Mouse (Mus musculus): ENCODE data around the gene Arhgef3. TPM values are rescaled to one million over a fixed set of nuclear protein-coding genes. Genes with fewer than 3 reads are reported as not detected.

The Arhgef3 gene
- polyA plus RNA-seq, 1 experiment: 17.0 TPM

DNA sequence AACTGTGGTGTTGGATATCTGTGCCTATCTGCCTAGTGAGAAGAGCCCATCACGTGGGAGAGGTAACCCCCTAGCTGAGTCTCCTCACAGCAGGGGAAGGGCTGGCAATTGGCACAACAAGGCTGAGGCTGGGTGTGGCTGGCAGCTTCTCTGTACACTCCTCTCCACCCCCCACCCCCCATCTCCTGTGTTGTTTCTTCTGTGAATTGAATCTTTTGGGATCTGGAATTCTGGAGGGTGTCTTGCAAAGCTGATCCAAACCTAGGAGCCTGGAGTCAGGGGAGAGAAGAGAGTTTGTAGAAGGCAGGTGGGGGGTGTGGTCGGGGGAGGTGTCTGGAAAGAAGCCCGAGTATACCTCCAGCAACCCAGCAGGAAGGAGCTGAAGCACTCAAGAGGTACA, 26.8 kb downstream of the Arhgef3 start:
- TF ChIP-seq POLR2A (IDR thresholded peaks at IDR 0.05; ENCODE audit: control insufficient read depth, extremely low read depth, insufficient read depth, low read length, poor library complexity) (no peak), CTCF (IDR thresholded peaks at IDR 0.05; ENCODE audit: borderline replicate concordance, control insufficient read depth, extremely low read depth, insufficient read depth, low read length, poor library complexity) (no peak)
- Histone ChIP-seq H3K4me3 (ENCODE audit: control insufficient read depth, insufficient read depth, low read length) (no peak overlapping the region), H3K27ac (ENCODE audit: control insufficient read depth, insufficient read depth, low read length) (no peak overlapping the region), H3K36me3 (ENCODE audit: control insufficient read depth, insufficient read depth, low read length) (no peaks in the 10 kb centered on the region), H3K4me1 (replicated peaks; ENCODE audit: control insufficient read depth, insufficient read depth, low read length) (no peaks in the 10 kb centered on the region), H3K27me3 (ENCODE audit: control insufficient read depth, insufficient read depth, low read length) (no peaks in the 10 kb centered on the region)
- DNase-seq: no peak
- 58% methylated on average over 3 of the region's 3 CpGs for WGBS

DNA sequence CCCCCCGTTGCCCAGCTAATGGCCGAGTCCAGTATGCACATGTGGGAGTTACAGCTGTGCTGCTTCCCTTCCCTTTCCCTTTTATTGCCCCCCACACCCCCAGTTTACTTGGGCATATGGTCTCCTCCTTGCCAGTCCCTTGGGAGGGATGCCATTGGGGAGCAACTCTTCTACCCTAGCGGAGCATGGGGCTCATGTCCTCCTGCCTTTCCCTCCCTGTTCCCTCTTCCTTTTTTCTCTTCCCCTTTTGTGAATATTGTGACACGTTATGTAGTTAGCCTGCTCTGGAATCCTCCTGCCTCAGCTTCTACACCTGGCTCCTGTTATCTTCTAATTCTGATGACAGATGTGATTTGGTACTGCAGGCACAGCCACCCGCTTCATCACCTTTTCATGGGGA, 28.0 kb downstream of the Arhgef3 start:
- Histone ChIP-seq H3K36me3 (ENCODE audit: control insufficient read depth, insufficient read depth, low read length) (no peaks in the 10 kb centered on the region), H3K27me3 (ENCODE audit: control insufficient read depth, insufficient read depth, low read length) (no peaks in the 10 kb centered on the region), H3K27ac (ENCODE audit: control insufficient read depth, insufficient read depth, low read length) (no peak overlapping the region), H3K4me3 (ENCODE audit: control insufficient read depth, insufficient read depth, low read length) (no peak overlapping the region), H3K4me1 (replicated peaks; ENCODE audit: control insufficient read depth, insufficient read depth, low read length) (no peaks in the 10 kb centered on the region)
- DNase-seq: no peak
- 83% methylated on average over 5 of the region's 5 CpGs for WGBS
- no peak for TF ChIP-seq CTCF (IDR thresholded peaks at IDR 0.05; ENCODE audit: borderline replicate concordance, control insufficient read depth, extremely low read depth, insufficient read depth, low read length, poor library complexity)
- no peak for TF ChIP-seq POLR2A (IDR thresholded peaks at IDR 0.05; ENCODE audit: control insufficient read depth, extremely low read depth, insufficient read depth, low read length, poor library complexity)

DNA sequence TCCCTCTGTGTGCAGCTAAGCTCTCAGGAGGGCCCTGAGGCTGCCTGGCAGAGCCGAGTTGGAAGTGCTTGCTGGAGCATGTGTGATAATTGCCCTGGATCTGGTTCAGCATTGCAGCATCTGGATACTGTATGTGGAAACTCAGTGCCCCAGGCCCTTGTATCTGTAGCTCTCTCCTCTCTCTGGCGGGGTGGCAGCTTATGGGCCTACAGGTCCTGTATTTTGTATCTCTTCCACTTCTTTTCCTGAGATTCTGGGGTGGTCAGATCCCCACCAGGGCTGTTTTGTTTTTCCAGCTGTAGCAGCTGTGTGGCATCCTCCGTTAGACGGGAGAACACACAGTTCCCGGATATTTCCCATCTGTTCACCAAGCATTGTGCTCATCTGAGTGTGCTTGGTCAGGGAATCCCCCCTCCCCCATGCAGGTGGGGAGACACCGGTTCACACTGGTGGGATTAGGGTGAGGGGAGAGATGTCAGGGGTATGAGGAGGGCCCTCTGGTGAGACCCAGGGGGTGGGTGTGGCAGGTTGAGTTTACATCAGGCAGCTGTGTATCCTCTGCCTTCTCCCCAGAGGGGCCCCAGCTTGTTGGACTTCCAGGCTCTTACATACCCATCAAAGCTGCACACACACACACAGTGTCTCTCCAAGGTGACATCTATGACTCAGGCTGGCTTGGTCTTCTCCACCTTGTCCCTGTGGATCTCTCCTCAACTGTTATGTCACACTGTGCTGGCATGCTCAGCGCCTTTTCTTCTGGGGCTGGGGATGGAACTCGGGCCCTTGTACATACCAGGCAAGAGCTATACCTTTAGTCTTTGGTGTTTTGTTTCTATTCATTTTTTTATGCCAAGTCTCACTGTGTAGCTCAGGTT, 30.7 kb downstream of the Arhgef3 start:
- DNase-seq: no peak
- no peaks in the 10 kb centered on the region for H3K27me3 ChIP-seq (ENCODE audit: control insufficient read depth, insufficient read depth, low read length)
- H3K4me1 ChIP-seq (replicated peaks; ENCODE audit: control insufficient read depth, insufficient read depth, low read length): no peaks in the 10 kb centered on the region
- H3K36me3 ChIP-seq (ENCODE audit: control insufficient read depth, insufficient read depth, low read length): no peaks in the 10 kb centered on the region
- no peak overlapping the region for H3K4me3 ChIP-seq (ENCODE audit: control insufficient read depth, insufficient read depth, low read length)
- TF ChIP-seq POLR2A (IDR thresholded peaks at IDR 0.05; ENCODE audit: control insufficient read depth, extremely low read depth, insufficient read depth, low read length, poor library complexity): no peak
- no peak for TF ChIP-seq CTCF (IDR thresholded peaks at IDR 0.05; ENCODE audit: borderline replicate concordance, control insufficient read depth, extremely low read depth, insufficient read depth, low read length, poor library complexity)
- no peak overlapping the region for H3K27ac ChIP-seq (ENCODE audit: control insufficient read depth, insufficient read depth, low read length)
- 91% methylated on average over 8 of the region's 8 CpGs for WGBS

DNA sequence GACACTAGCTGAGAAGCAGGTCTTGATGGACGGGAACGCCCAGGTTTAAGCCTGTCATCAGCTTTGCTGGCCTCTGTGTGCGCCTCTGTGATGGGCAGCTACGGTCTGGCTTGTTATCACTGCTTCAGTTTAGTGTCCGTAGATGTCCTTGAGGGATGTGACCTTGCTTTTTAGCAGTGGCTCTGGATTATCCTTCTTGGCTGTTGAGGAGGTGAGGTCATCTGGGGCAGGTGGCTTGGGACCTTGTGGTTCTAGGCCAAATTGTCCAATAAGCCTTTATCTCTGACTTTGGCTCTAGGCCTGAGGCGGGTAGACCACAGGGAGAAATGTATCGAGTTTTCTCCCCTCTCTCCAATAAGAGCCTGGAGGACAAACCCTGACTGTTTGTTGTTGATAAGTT, 33.0 kb downstream of the Arhgef3 start:
- no peak for DNase-seq

DNA sequence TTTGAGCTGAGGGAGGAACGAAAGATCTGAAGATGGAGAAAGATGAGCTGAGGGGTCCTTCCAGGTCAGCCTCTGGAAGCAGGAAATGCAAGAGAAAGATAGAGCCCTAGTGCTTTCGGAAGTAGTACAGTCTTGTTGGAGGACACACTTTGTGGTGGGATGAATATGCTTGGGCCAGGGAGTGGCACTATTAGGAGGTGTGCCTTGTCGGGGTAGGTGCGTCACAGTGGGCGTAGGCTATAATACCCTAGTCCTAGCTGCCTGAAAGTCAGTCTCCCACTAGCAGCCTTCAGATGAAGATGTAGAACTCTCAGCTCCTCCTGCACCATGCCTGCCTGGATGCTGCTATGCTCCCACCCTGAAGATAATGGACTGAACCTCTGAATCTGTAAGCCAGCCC, 34.7 kb downstream of the Arhgef3 start:
- no peaks in the 10 kb centered on the region for H3K4me1 ChIP-seq (replicated peaks; ENCODE audit: control insufficient read depth, insufficient read depth, low read length)
- DNase-seq: no peak
- H3K27ac ChIP-seq (ENCODE audit: control insufficient read depth, insufficient read depth, low read length): no peak overlapping the region
- H3K4me3 ChIP-seq (ENCODE audit: control insufficient read depth, insufficient read depth, low read length): no peak overlapping the region
- WGBS: 93% methylated on average over 5 of the region's 5 CpGs
- TF ChIP-seq POLR2A (IDR thresholded peaks at IDR 0.05; ENCODE audit: control insufficient read depth, extremely low read depth, insufficient read depth, low read length, poor library complexity) (no peak), CTCF (IDR thresholded peaks at IDR 0.05; ENCODE audit: borderline replicate concordance, control insufficient read depth, extremely low read depth, insufficient read depth, low read length, poor library complexity) (no peak)
- H3K36me3 ChIP-seq (ENCODE audit: control insufficient read depth, insufficient read depth, low read length): no peaks in the 10 kb centered on the region
- no peaks in the 10 kb centered on the region for H3K27me3 ChIP-seq (ENCODE audit: control insufficient read depth, insufficient read depth, low read length)

More for the DNA sequence above, 33.0 kb downstream of the Arhgef3 start:
- Histone ChIP-seq H3K27ac (ENCODE audit: control insufficient read depth, insufficient read depth, low read length) (no peak overlapping the region), H3K4me3 (ENCODE audit: control insufficient read depth, insufficient read depth, low read length) (no peak overlapping the region), H3K36me3 (ENCODE audit: control insufficient read depth, insufficient read depth, low read length) (no peaks in the 10 kb centered on the region), H3K27me3 (ENCODE audit: control insufficient read depth, insufficient read depth, low read length) (no peaks in the 10 kb centered on the region), H3K4me1 (replicated peaks; ENCODE audit: control insufficient read depth, insufficient read depth, low read length) (no peaks in the 10 kb centered on the region)
- TF ChIP-seq POLR2A (IDR thresholded peaks at IDR 0.05; ENCODE audit: control insufficient read depth, extremely low read depth, insufficient read depth, low read length, poor library complexity) (no peak), CTCF (IDR thresholded peaks at IDR 0.05; ENCODE audit: borderline replicate concordance, control insufficient read depth, extremely low read depth, insufficient read depth, low read length, poor library complexity) (no peak)
- 93% methylated on average over 7 of the region's 7 CpGs for WGBS

DNA sequence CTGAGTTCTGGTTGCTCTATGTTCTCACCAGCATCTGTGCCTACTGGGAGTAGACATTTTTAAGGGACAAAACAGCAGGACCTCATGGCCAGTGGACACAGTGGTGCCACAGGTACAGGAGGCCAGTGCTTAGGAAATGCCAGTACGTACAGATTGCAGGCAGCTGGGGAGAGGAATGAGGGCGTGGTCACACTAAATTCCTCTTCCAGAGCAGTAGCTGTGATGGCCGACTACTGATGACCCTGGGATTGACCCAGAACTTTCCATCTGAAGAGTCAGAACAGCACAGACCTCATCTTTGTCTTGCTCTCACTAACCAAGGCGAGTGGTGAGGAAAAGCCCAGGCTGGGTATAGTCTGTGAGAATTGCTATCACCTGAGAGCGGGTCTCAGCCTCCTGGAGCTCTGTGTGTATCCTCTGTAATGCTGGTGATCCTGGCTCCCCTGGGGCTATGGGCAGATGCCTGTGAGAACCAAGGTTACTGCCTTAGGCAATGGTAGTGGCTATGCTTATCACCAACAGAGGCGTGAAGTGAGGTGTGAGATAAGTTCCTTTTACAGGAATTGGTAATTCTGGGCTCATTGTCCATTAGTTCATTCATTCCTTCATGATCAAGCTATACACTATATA, 35.4 kb downstream of the Arhgef3 start:
- no peak for TF ChIP-seq CTCF (IDR thresholded peaks at IDR 0.05; ENCODE audit: borderline replicate concordance, control insufficient read depth, extremely low read depth, insufficient read depth, low read length, poor library complexity)
- TF ChIP-seq POLR2A (IDR thresholded peaks at IDR 0.05; ENCODE audit: control insufficient read depth, extremely low read depth, insufficient read depth, low read length, poor library complexity): no peak
- Histone ChIP-seq H3K4me1 (replicated peaks; ENCODE audit: control insufficient read depth, insufficient read depth, low read length) (no peaks in the 10 kb centered on the region), H3K36me3 (ENCODE audit: control insufficient read depth, insufficient read depth, low read length) (no peaks in the 10 kb centered on the region), H3K4me3 (ENCODE audit: control insufficient read depth, insufficient read depth, low read length) (no peak overlapping the region), H3K27ac (ENCODE audit: control insufficient read depth, insufficient read depth, low read length) (no peak overlapping the region), H3K27me3 (ENCODE audit: control insufficient read depth, insufficient read depth, low read length) (no peaks in the 10 kb centered on the region)
- whole genome bisulfite sequencing: 84% methylated on average over 6 of the region's 6 CpGs
- DNase-seq: no peak

Measured in thymus, adult 2 months (tissue).